ENCODE assay signal across 9 mouse cellular contexts in genomic region chr1:120121930-120122530, GRCm38 (mm10). TPM values are rescaled to one million over a fixed set of nuclear protein-coding genes. Genes with fewer than 3 reads are reported as not detected.
DNase-seq lines count a peak whose midpoint lies in the region; ATAC-seq and TF ChIP-seq lines count a peak whose summit lies in the region.
"Had no signal": no experiment of that assay in that cellular context is flagged by ENCODE, and none has a peak within 500 bp of the region (broad histone marks: within the 10 kb centered on the region; RNA-seq: fewer than 3 reads in every experiment).

No protein-coding gene starts in this region.

- peaks cover 31% of the 10 kb centered on the region for H3K4me1 ChIP-seq in heart, embryonic 15.5 days (replicated peaks)
- H3K4me1 ChIP-seq in MEL (ENCODE audit: control insufficient read depth in 1 of 2, insufficient read depth in 2 of 2, low read length in 2 of 2) = peaks cover 2 to 38% of the 10 kb centered on the region in 2 experiments; a peak in 2 of 4 replicates
- H3K4me1 ChIP-seq in hindbrain, embryonic 12.5 days = peaks cover 27% of the 10 kb centered on the region
- peaks cover 13% of the 10 kb centered on the region for H3K4me1 ChIP-seq in midbrain, embryonic 11.5 days (ENCODE audit: control insufficient read depth, insufficient read depth, low read length)

- no peak for ATAC-seq in heart, embryonic 15.5 days (replicated peaks; ENCODE audit: insufficient number of reproducible peaks, insufficient read depth, low FRiP score, low read depth)
- ATAC-seq in hindbrain, embryonic 12.5 days (ENCODE audit: low FRiP score) = no peak
- ATAC-seq in midbrain, embryonic 11.5 days (ENCODE audit: low FRiP score) = no peak

- peak overlapping the region; percentile 60 for H3K9ac ChIP-seq in heart, embryonic 15.5 days
- H3K9ac ChIP-seq in MEL (ENCODE audit: control insufficient read depth, low read depth, low read length, poor library complexity, severe bottlenecking) = peak overlapping the region; percentile 88
- H3K9ac ChIP-seq in hindbrain, embryonic 12.5 days = peak overlapping the region; percentile 43; the same call in 1 of the 2 replicates
- H3K9ac ChIP-seq in midbrain, embryonic 11.5 days (ENCODE audit: low read length) = peak overlapping the region; percentile 71

- no peaks in the 10 kb centered on the region for H3K36me3 ChIP-seq in heart, embryonic 15.5 days
- H3K36me3 ChIP-seq in MEL (ENCODE audit: control insufficient read depth in 1 of 2, insufficient read depth in 2 of 2, low read length in 2 of 2) = peaks cover 0 to 23% of the 10 kb centered on the region in 2 experiments; a peak in 2 of 4 replicates
- H3K36me3 ChIP-seq in hindbrain, embryonic 12.5 days = peaks cover 5% of the 10 kb centered on the region; the same call in 1 of the 2 replicates
- H3K36me3 ChIP-seq in midbrain, embryonic 11.5 days (ENCODE audit: control insufficient read depth, insufficient read depth, low read length) = 0 out of 2 replicates have a peak, but pooled peaks cover 4% of the 10 kb centered on the region

- intact Hi-C loops in heart, postnatal 14 days (cut with DNase I) = no loop called here

- peak overlapping the region; percentile 66 for H3K4me3 ChIP-seq in heart, embryonic 15.5 days
- H3K4me3 ChIP-seq in MEL (ENCODE audit: control insufficient read depth in 1 of 2, insufficient read depth in 1 of 2, low read depth in 2 of 2, low read length in 2 of 2) = peak overlapping the region; percentile 81 to 84
- peak overlapping the region; percentile 64 for H3K4me3 ChIP-seq in hindbrain, embryonic 12.5 days
- peak overlapping the region; percentile 63; the same call in 1 of the 2 replicates for H3K4me3 ChIP-seq in midbrain, embryonic 11.5 days (ENCODE audit: low read depth, low read length)

- 0 out of 4 replicates have a peak, but pooled peaks of 1 of the 2 experiments have one; percentile 32 for TF ChIP-seq POLR2A in MEL (IDR thresholded peaks at IDR 0.05; ENCODE audit: control insufficient read depth in 1 of 2, insufficient read depth in 1 of 2, low read depth in 1 of 2, low read length in 2 of 2, poor library complexity in 1 of 2)

- H3K27me3 ChIP-seq in heart, embryonic 15.5 days = no peaks in the 10 kb centered on the region
- no peaks in the 10 kb centered on the region for H3K27me3 ChIP-seq in MEL (ENCODE audit: control insufficient read depth in 1 of 2, insufficient read depth in 2 of 2, low read length in 2 of 2)
- H3K27me3 ChIP-seq in hindbrain, embryonic 12.5 days = no peaks in the 10 kb centered on the region
- no peaks in the 10 kb centered on the region for H3K27me3 ChIP-seq in midbrain, embryonic 11.5 days (ENCODE audit: control insufficient read depth, insufficient read depth, low read length)
- H3K27me3 ChIP-seq: Patski had no signal

- TF ChIP-seq EP300 in MEL (IDR thresholded peaks at IDR 0.05; ENCODE audit: low read depth in 1 of 2, low read length in 2 of 2) = no peak

- WGBS in heart, embryonic 15.5 days = 84% methylated on average over 9 of the region's 9 CpGs
- 91% methylated on average over 9 of the region's 9 CpGs for WGBS in hindbrain, embryonic 12.5 days
- whole genome bisulfite sequencing in midbrain, embryonic 11.5 days = 89% methylated on average over 9 of the region's 9 CpGs

- no peak for TF ChIP-seq RAD21 in MEL (IDR thresholded peaks at IDR 0.05; ENCODE audit: low read depth, low read length)

- no peak for DNase-seq in heart, postnatal 14 days
- DNase-seq in MEL (ENCODE audit: low read depth, low spot score) = peak; percentile 76
- no peak for DNase-seq in midbrain, embryonic 11.5 days (ENCODE audit: low spot score, missing footprints)
- no peak for DNase-seq in urinary bladder, adult 2 months (ENCODE audit: low spot score)
- no peak for DNase-seq in T-cell, adult 2 months (ENCODE audit: low spot score)
- DNase-seq in thymus, postnatal 10 days (ENCODE audit: low spot score in 2 of 2) = no peak

- peaks cover 5% of the 10 kb centered on the region for H3K79me2 ChIP-seq in MEL (ENCODE audit: control insufficient read depth, insufficient read depth, low read length, poor library complexity)

- TF ChIP-seq CTCF in MEL (IDR thresholded peaks at IDR 0.05 in 2 of 3, conservative IDR thresholded peaks at IDR 0.05 in 1 of 3; ENCODE audit: control insufficient read depth in 1 of 3, insufficient read depth in 1 of 3, low read depth in 2 of 3, low read length in 3 of 3, poor library complexity in 1 of 3, severe bottlenecking in 1 of 3) = no peak

- H3K4me2 ChIP-seq in heart, embryonic 15.5 days = peak overlapping the region; percentile 78
- H3K4me2 ChIP-seq in hindbrain, embryonic 12.5 days (replicated peaks) = peak overlapping the region; percentile 51
- H3K4me2 ChIP-seq in midbrain, embryonic 11.5 days = peak overlapping the region; percentile 81

- no peaks in the 10 kb centered on the region for H3K9me3 ChIP-seq in heart, embryonic 15.5 days (replicated peaks)
- H3K9me3 ChIP-seq in MEL (replicated peaks; ENCODE audit: insufficient read depth, low read length) = no peaks in the 10 kb centered on the region
- H3K9me3 ChIP-seq in hindbrain, embryonic 12.5 days (replicated peaks) = no peaks in the 10 kb centered on the region
- no peaks in the 10 kb centered on the region for H3K9me3 ChIP-seq in midbrain, embryonic 11.5 days (ENCODE audit: control insufficient read depth, low read length)

- peak overlapping the region; percentile 96 for H3K27ac ChIP-seq in heart, embryonic 15.5 days
- peak overlapping the region; percentile 93 for H3K27ac ChIP-seq in MEL (ENCODE audit: control insufficient read depth, low read depth, low read length)
- peak overlapping the region; percentile 89; the same call in 1 of the 2 replicates for H3K27ac ChIP-seq in hindbrain, embryonic 12.5 days
- peak overlapping the region; percentile 85; the same call in 1 of the 2 replicates for H3K27ac ChIP-seq in midbrain, embryonic 11.5 days (ENCODE audit: low read depth, low read length)

TF ChIP-seq in MEL, 35 proteins besides CTCF, POLR2A, EP300 and RAD21:
- TF ChIP-seq MXI1 (IDR thresholded peaks at IDR 0.05; ENCODE audit: low read depth, low read length) = peak; percentile 61; the same call in 1 of the 2 replicates
- TF ChIP-seq MAX (IDR thresholded peaks at IDR 0.05; ENCODE audit: low read length) = no peak
- TF ChIP-seq ZNF384 (IDR thresholded peaks at IDR 0.05; ENCODE audit: low read depth, low read length) = peak; percentile 87
- TF ChIP-seq SMC3 (IDR thresholded peaks at IDR 0.05; ENCODE audit: low read depth, low read length) = no peak

RNA-seq across cellular contexts. Expression of gene 3110009E18Rik, which starts 1.0 kb away (rescaled TPM):
- 8.2 and 13.6 TPM in 2 replicates for polyA plus RNA-seq in heart, embryonic 15.5 days (2015; fragmentation: Nextera tagmentation; extraction: Ambion mirVana)
- 1 to 10 TPM; 5.4 to 5.5 TPM for total RNA-seq in heart, postnatal 14 days (2021)
- total RNA-seq in MEL (2012; rRNA removed) = 13.8 and 15.1 TPM in 2 replicates
- polyA plus RNA-seq in MEL (2012; ENCODE audit: insufficient read depth in 1 of 2, insufficient read length in 2 of 2, low read depth in 1 of 2, low replicate concordance in 2 of 2, missing spikeins in 1 of 2) = 10 to 100 TPM in 1 of 2 experiments, not detected in 1; 16.5 TPM
- 17.0 and 22.6 TPM in 2 replicates for polyA plus RNA-seq in hindbrain, embryonic 12.5 days (2016; fragmentation: Nextera tagmentation; extraction: Ambion mirVana)
- polyA plus RNA-seq in midbrain, embryonic 11.5 days (2014; fragmentation: Nextera tagmentation; extraction: Ambion mirVana) = 26.4 and 27.1 TPM in 2 replicates
- 8.1 and 9.5 TPM in 2 replicates for polyA plus RNA-seq in urinary bladder, adult 2 months (2012; rRNA removed)

RNA-seq across cellular contexts. Expression of gene Dbi, which starts 1.2 kb away (rescaled TPM):
- polyA plus RNA-seq in heart, embryonic 15.5 days (2015; fragmentation: Nextera tagmentation; extraction: Ambion mirVana) = 623 and 771 TPM in 2 replicates
- total RNA-seq in heart, postnatal 14 days (2021) = 100 to 1,000 TPM; 331 to 352 TPM
- total RNA-seq in MEL (2012; rRNA removed) = 164 and 220 TPM in 2 replicates
- polyA plus RNA-seq in MEL (2012; ENCODE audit: insufficient read depth in 1 of 2, insufficient read length in 2 of 2, low read depth in 1 of 2, low replicate concordance in 2 of 2, missing spikeins in 1 of 2) = 100 to 1,000 TPM in 1 of 2 experiments, not detected in 1; 149 TPM
- polyA plus RNA-seq in hindbrain, embryonic 12.5 days (2016; fragmentation: Nextera tagmentation; extraction: Ambion mirVana) = 582 and 680 TPM in 2 replicates
- 690 and 715 TPM in 2 replicates for polyA plus RNA-seq in midbrain, embryonic 11.5 days (2014; fragmentation: Nextera tagmentation; extraction: Ambion mirVana)
- 364 and 515 TPM in 2 replicates for polyA plus RNA-seq in urinary bladder, adult 2 months (2012; rRNA removed)

RNA-seq across cellular contexts. Expression of gene Tmem37, which starts 48.2 kb away (rescaled TPM):
- polyA plus RNA-seq in heart, embryonic 15.5 days (2015; fragmentation: Nextera tagmentation; extraction: Ambion mirVana) = 7.3 and 10.7 TPM in 2 replicates
- total RNA-seq in heart, postnatal 14 days (2021) = 1 to 10 TPM; 5.5 to 6.3 TPM
- total RNA-seq in MEL (2012; rRNA removed) = 2.6 TPM in 2 replicates
- polyA plus RNA-seq in MEL (2012; ENCODE audit: insufficient read depth in 1 of 2, insufficient read length in 2 of 2, low read depth in 1 of 2, low replicate concordance in 2 of 2, missing spikeins in 1 of 2) = 1 to 10 TPM in 1 of 2 experiments, not detected in 1; 9.1 TPM
- 7.5 and 8.7 TPM in 2 replicates for polyA plus RNA-seq in hindbrain, embryonic 12.5 days (2016; fragmentation: Nextera tagmentation; extraction: Ambion mirVana)
- polyA plus RNA-seq in midbrain, embryonic 11.5 days (2014; fragmentation: Nextera tagmentation; extraction: Ambion mirVana) = 6.8 and 7.3 TPM in 2 replicates
- polyA plus RNA-seq in urinary bladder, adult 2 months (2012; rRNA removed) = 6.6 and 7.6 TPM in 2 replicates
